Mouse (Mus musculus) ES-E14 (cell line): ENCODE measurements around the gene Rps6kl1. TPM values are rescaled to one million over a fixed set of nuclear protein-coding genes. Genes with fewer than 3 reads are reported as not detected.

Experiments
- DNase-seq: peaks from one replicate; pipeline ENCODE4 v3.0.0-alpha.2; 2013; ENCODE audit warnings: low read depth, low spot score
- H3K27ac ChIP-seq: 2 replicates; pipeline ENCODE4 v1.5.1; 2012; ENCODE audit warnings: low read depth, mild to moderate bottlenecking, low read length, moderate library complexity, mixed read lengths; ENCODE audit not compliant: poor library complexity, insufficient read depth, severe bottlenecking
- H3K36me3 ChIP-seq: 2 replicates; pipeline ENCODE4 v1.6.1; 2012; ENCODE audit warnings: mild to moderate bottlenecking, low read length, moderate library complexity, mixed read lengths; ENCODE audit not compliant: control insufficient read depth, poor library complexity, insufficient read depth, severe bottlenecking
- H3K4me1 ChIP-seq, 2 experiments: fragments of 150-350 bp in 1 of 2; sonication (generic) in 1 of 2; 2 replicates each; pipeline ENCODE4 v1.6.1; 2012; ENCODE audit warnings: low read length in 2 of 2, mild to moderate bottlenecking in 1 of 2, mixed read lengths in 1 of 2; ENCODE audit not compliant: control insufficient read depth in 2 of 2, insufficient read depth in 2 of 2, poor library complexity in 1 of 2
- H3K4me3 ChIP-seq, 2 experiments: fragments of 150-350 bp in 1 of 2; sonication (generic) in 1 of 2; 2 replicates each; pipeline ENCODE4 v1.5.1; 2012; ENCODE audit warnings: low read length in 2 of 2, low read depth in 1 of 2, mild to moderate bottlenecking in 1 of 2, mixed read lengths in 1 of 2; ENCODE audit not compliant: insufficient read depth in 1 of 2, poor library complexity in 1 of 2, severe bottlenecking in 1 of 2
- H3K9ac ChIP-seq: 2 replicates; pipeline ENCODE4 v1.6.1; 2012; ENCODE audit warnings: low read depth, mild to moderate bottlenecking, low read length, mixed read lengths; ENCODE audit not compliant: poor library complexity, insufficient read depth, severe bottlenecking
- H3K9me3 ChIP-seq: fragments of 150-350 bp; sonication (generic); 2 replicates; pipeline ENCODE4 v1.6.1; 2012; ENCODE audit warnings: low read depth, mild to moderate bottlenecking, low read length; ENCODE audit not compliant: control insufficient read depth, insufficient read depth
- CHD2 ChIP-seq: IDR thresholded peaks from 2 replicates; pipeline ENCODE4 v1.6.1; 2014; ENCODE audit warnings: mild to moderate bottlenecking, low read depth, low read length, inconsistent platforms
- HCFC1 ChIP-seq: IDR thresholded peaks from 2 replicates; pipeline ENCODE4 v1.6.1; 2012; ENCODE audit warnings: low read length, inconsistent platforms, borderline replicate concordance; ENCODE audit not compliant: insufficient read depth
- MAFK ChIP-seq: IDR thresholded peaks from 2 replicates; pipeline ENCODE4 v1.6.1; 2014; ENCODE audit warnings: mild to moderate bottlenecking, low read depth, low read length, inconsistent platforms; ENCODE audit not compliant: insufficient read depth
- ZC3H11A ChIP-seq: IDR thresholded peaks from 2 replicates; pipeline ENCODE4 v1.6.1; 2012; ENCODE audit warnings: low read depth, mild to moderate bottlenecking, inconsistent platforms, low read length, borderline replicate concordance
- ZNF384 ChIP-seq: IDR thresholded peaks from 2 replicates; pipeline ENCODE4 v1.6.1; 2012; ENCODE audit warnings: low read depth, low read length, inconsistent platforms
- in situ Hi-C, 2 experiments: fragments of 600-800 bp; cut with MboI; formaldehyde crosslinking; loops; one replicate each; pipeline ENCODE4 v1.15.1; 2025; ENCODE audit warnings: low sequenced_read_pairs in 2 of 2, inconsistent platforms in 1 of 2; ENCODE audit not compliant: unreplicated experiment in 2 of 2
- total RNA-seq: library from RNA; depleted of rRNA; stranded (reverse); fragments of 300-350 nt; gene quantifications from 2 replicates; pipeline ENCODE4 v1.2.3, GENCODE M21; 2012

Gene Rps6kl1
- total RNA-seq, 1 experiment: 4.0 TPM

- no peak for DNase-seq
- no peak overlapping the region for H3K4me3 ChIP-seq
- in situ Hi-C loops: no loop called here
- no peak for TF ChIP-seq HCFC1
- TF ChIP-seq ZC3H11A: no peak
- no peak for TF ChIP-seq ZNF384
- no peak for TF ChIP-seq MAFK
- no peak for TF ChIP-seq CHD2
- H3K9me3 ChIP-seq: no peaks in the 10 kb centered on the region
- H3K27ac ChIP-seq: no peak overlapping the region
- peaks cover 3 to 14% of the 10 kb centered on the region in 2 experiments; a peak in 1 of 4 replicates for H3K4me1 ChIP-seq
- H3K36me3 ChIP-seq: no peaks in the 10 kb centered on the region
- H3K9ac ChIP-seq: no peak overlapping the region
Observed at GRCm38 (mm10) chr12:85196191-85196590, 45.1 kb upstream of the Rps6kl1 start.

- Histone ChIP-seq H3K4me3 (no peak overlapping the region), H3K9ac (no peak overlapping the region), H3K36me3 (no peaks in the 10 kb centered on the region), H3K4me1 (peaks cover 3 to 7% of the 10 kb centered on the region in 2 experiments; a peak in 2 of 4 replicates), H3K9me3 (no peaks in the 10 kb centered on the region), H3K27ac (no peak overlapping the region)
- DNase-seq: no peak
- TF ChIP-seq CHD2: no peak
- no peak for TF ChIP-seq HCFC1
- in situ Hi-C loops: no loop called here
Observed at GRCm38 (mm10) chr12:85195086-85195485, 44.0 kb upstream of the Rps6kl1 start.

GRCm38 (mm10) chr12:85194623-85195018, 43.6 kb upstream of the Rps6kl1 start:
- in situ Hi-C loops: no loop called here
- Histone ChIP-seq H3K36me3 (no peaks in the 10 kb centered on the region), H3K9me3 (no peaks in the 10 kb centered on the region), H3K9ac (no peak overlapping the region), H3K27ac (no peak overlapping the region), H3K4me1 (peaks cover 4 to 7% of the 10 kb centered on the region in 2 experiments; a peak in 2 of 4 replicates), H3K4me3 (no peak overlapping the region)
- DNase-seq: no peak
- no peak for TF ChIP-seq ZNF384
- TF ChIP-seq CHD2: no peak

- H3K4me1 ChIP-seq: peaks cover 4 to 7% of the 10 kb centered on the region in 2 experiments; a peak in 2 of 4 replicates
- H3K4me3 ChIP-seq: no peak overlapping the region
- no peak for DNase-seq
- in situ Hi-C loops: no loop called here
- no peak overlapping the region for H3K27ac ChIP-seq
- no peaks in the 10 kb centered on the region for H3K9me3 ChIP-seq
- H3K9ac ChIP-seq: no peak overlapping the region
- H3K36me3 ChIP-seq: no peaks in the 10 kb centered on the region
- TF ChIP-seq MAFK (no peak), HCFC1 (no peak), ZC3H11A (no peak), ZNF384 (no peak), CHD2 (no peak)
Observed at GRCm38 (mm10) chr12:85193923-85194622, 43.0 kb upstream of the Rps6kl1 start.

- Histone ChIP-seq H3K9ac (no peak overlapping the region), H3K36me3 (no peaks in the 10 kb centered on the region), H3K4me3 (no peak overlapping the region), H3K27ac (no peak overlapping the region), H3K4me1 (peaks cover 4 to 7% of the 10 kb centered on the region in 2 experiments; a peak in 2 of 4 replicates), H3K9me3 (no peaks in the 10 kb centered on the region)
- no peak for DNase-seq
- in situ Hi-C loops: no loop called here
- TF ChIP-seq HCFC1 (no peak), ZC3H11A (no peak), CHD2 (no peak), MAFK (no peak), ZNF384 (no peak)
Observed at GRCm38 (mm10) chr12:85193146-85193545, 42.1 kb upstream of the Rps6kl1 start.
